ENCODE assay signal across 24 mouse cellular contexts in genomic region chr13:92644199-92644598, GRCm38 (mm10). TPM values are rescaled to one million over a fixed set of nuclear protein-coding genes. Genes with fewer than 3 reads are reported as not detected.
DNase-seq lines count a peak whose midpoint lies in the region; ATAC-seq and TF ChIP-seq lines count a peak whose summit lies in the region.
"Had no signal": no experiment of that assay in that cellular context is flagged by ENCODE, and none has a peak within 500 bp of the region (broad histone marks: within the 10 kb centered on the region; RNA-seq: fewer than 3 reads in every experiment).

No protein-coding gene starts in this region.

- no peak for TF ChIP-seq POLR2A in MEL (IDR thresholded peaks at IDR 0.05; ENCODE audit: control insufficient read depth in 1 of 2, insufficient read depth in 1 of 2, low read depth in 1 of 2, low read length in 2 of 2, poor library complexity in 1 of 2)

- ATAC-seq in liver, embryonic 14.5 days (ENCODE audit: insufficient read depth) = no peak
- no peak for ATAC-seq in liver, postnatal 0 days
- ATAC-seq in megakaryocyte-erythroid progenitor cell, adult 5-6 weeks (replicated peaks; ENCODE audit: low FRiP score, low TSS enrichment, poor library complexity, severe bottlenecking) = peak; percentile 44
- ATAC-seq: CD4-positive, CD25-positive, alpha-beta regulatory T cell, adult 4 months; forebrain, embryonic 13.5 days; forebrain, embryonic 16.5 days; Patski had no signal

- WGBS in liver, embryonic 14.5 days (ENCODE audit: insufficient replicate concordance) = 50% methylated on average over 3 of the region's 3 CpGs
- WGBS in liver, postnatal 0 days (ENCODE audit: insufficient replicate concordance) = 77% methylated on average over 3 of the region's 3 CpGs

- no peak overlapping the region for H3K9ac ChIP-seq in liver, embryonic 14.5 days (replicated peaks)
- H3K9ac ChIP-seq in liver, postnatal 0 days (replicated peaks) = no peak overlapping the region
- H3K9ac ChIP-seq in MEL (ENCODE audit: control insufficient read depth, low read depth, low read length, poor library complexity, severe bottlenecking) = no peak overlapping the region
- H3K9ac ChIP-seq: forebrain, embryonic 13.5 days; heart, embryonic 12.5 days; heart, embryonic 15.5 days; hindbrain, embryonic 14.5 days had no signal

- H3K79me2 ChIP-seq in MEL (ENCODE audit: control insufficient read depth, insufficient read depth, low read length, poor library complexity) = no peaks in the 10 kb centered on the region

- peak; percentile 26; the same call in 1 of the 2 replicates for TF ChIP-seq CTCF in layer of hippocampus, adult 2 months (conservative IDR thresholded peaks at IDR 0.05)
- TF ChIP-seq CTCF in liver, embryonic 14.5 days (IDR thresholded peaks at IDR 0.05; ENCODE audit: low read depth) = 0 out of 2 replicates have a peak, but pooled peaks have one; percentile 20
- TF ChIP-seq CTCF in liver, postnatal 0 days (IDR thresholded peaks at IDR 0.05; ENCODE audit: low read depth) = no peak
- TF ChIP-seq CTCF in MEL (IDR thresholded peaks at IDR 0.05 in 2 of 3, conservative IDR thresholded peaks at IDR 0.05 in 1 of 3; ENCODE audit: control insufficient read depth in 1 of 3, insufficient read depth in 1 of 3, low read depth in 2 of 3, low read length in 3 of 3, poor library complexity in 1 of 3, severe bottlenecking in 1 of 3) = no peak

- TF ChIP-seq EP300 in liver, embryonic 14.5 days (IDR thresholded peaks at IDR 0.05; ENCODE audit: low read depth) = 0 out of 2 replicates have a peak, but pooled peaks have one; percentile 11
- TF ChIP-seq EP300 in liver, postnatal 0 days (IDR thresholded peaks at IDR 0.05; ENCODE audit: low read depth) = no peak
- TF ChIP-seq EP300 in MEL (IDR thresholded peaks at IDR 0.05; ENCODE audit: low read depth in 1 of 2, low read length in 2 of 2) = no peak

- H3K27ac ChIP-seq in layer of hippocampus, adult 2 months = peak overlapping the region; percentile 32; the same call in 1 of the 2 replicates
- H3K27ac ChIP-seq in liver, embryonic 14.5 days = no peak overlapping the region
- no peak overlapping the region for H3K27ac ChIP-seq in liver, postnatal 0 days (ENCODE audit: low read depth)
- H3K27ac ChIP-seq in MEL (ENCODE audit: control insufficient read depth, low read depth, low read length) = no peak overlapping the region
- H3K27ac ChIP-seq: forebrain, embryonic 10.5 days; forebrain, embryonic 13.5 days; heart, embryonic 15.5 days; hindbrain, embryonic 14.5 days had no signal

- DNase-seq in layer of hippocampus, adult 2 months (ENCODE audit: low spot score in 2 of 2) = peak in 1 of 2 experiments; percentile 5
- DNase-seq in layer of hippocampus, postnatal 14 days (ENCODE audit: low spot score in 2 of 2) = no peak
- no peak for DNase-seq in liver, embryonic 14.5 days (ENCODE audit: low read depth in 3 of 3, low spot score in 3 of 3)
- no peak for DNase-seq in liver, postnatal 0 days
- no peak for DNase-seq in MEL (ENCODE audit: low read depth, low spot score)
- DNase-seq in thymus, postnatal 10 days (ENCODE audit: low spot score in 2 of 2) = no peak
- no peak for DNase-seq in gastrocnemius, postnatal 10 days
- DNase-seq: adrenal gland, postnatal 10 days; adrenal gland, postnatal 36 days; cerebellum, adult 18-20 months; cerebellum, adult 9-10 months; cerebellum, postnatal 14 days; gastrocnemius, postnatal 14 days; heart, postnatal 14 days; heart, postnatal 4 days had no signal

- H3K27me3 ChIP-seq in liver, embryonic 14.5 days (ENCODE audit: control insufficient read depth, insufficient read depth, low read length) = no peaks in the 10 kb centered on the region
- H3K27me3 ChIP-seq in liver, postnatal 0 days (ENCODE audit: insufficient read depth, low read length) = no peaks in the 10 kb centered on the region
- no peaks in the 10 kb centered on the region for H3K27me3 ChIP-seq in MEL (ENCODE audit: control insufficient read depth in 1 of 2, insufficient read depth in 2 of 2, low read length in 2 of 2)
- H3K27me3 ChIP-seq: forebrain, embryonic 13.5 days; heart, embryonic 12.5 days; heart, embryonic 15.5 days; Patski had no signal

- H3K4me3 ChIP-seq in layer of hippocampus, adult 2 months = no peak overlapping the region
- H3K4me3 ChIP-seq in liver, embryonic 14.5 days (ENCODE audit: insufficient read depth in 1 of 2, low read depth in 2 of 2, low read length in 2 of 2) = no peak overlapping the region
- H3K4me3 ChIP-seq in liver, postnatal 0 days (ENCODE audit: low read depth, low read length) = no peak overlapping the region
- H3K4me3 ChIP-seq in MEL (ENCODE audit: control insufficient read depth in 1 of 2, insufficient read depth in 1 of 2, low read depth in 2 of 2, low read length in 2 of 2) = no peak overlapping the region
- H3K4me3 ChIP-seq: forebrain, embryonic 10.5 days; forebrain, embryonic 13.5 days; heart, embryonic 12.5 days; heart, embryonic 15.5 days had no signal

- H3K4me2 ChIP-seq in liver, embryonic 14.5 days (ENCODE audit: low read depth) = no peak overlapping the region
- no peak overlapping the region for H3K4me2 ChIP-seq in liver, postnatal 0 days (ENCODE audit: low read depth, low read length)
- H3K4me2 ChIP-seq: forebrain, embryonic 13.5 days; heart, embryonic 12.5 days; heart, embryonic 15.5 days; hindbrain, embryonic 14.5 days had no signal

- peaks cover 0 to 10% of the 10 kb centered on the region in 2 experiments; a peak in 2 of 4 replicates for H3K4me1 ChIP-seq in liver, embryonic 14.5 days (replicated peaks; ENCODE audit: control insufficient read depth in 2 of 2, insufficient read depth in 2 of 2, low read length in 1 of 2)
- H3K4me1 ChIP-seq in liver, postnatal 0 days (ENCODE audit: insufficient read depth) = peaks cover 2% of the 10 kb centered on the region; the same call in 1 of the 2 replicates
- H3K4me1 ChIP-seq in MEL (ENCODE audit: control insufficient read depth in 1 of 2, insufficient read depth in 2 of 2, low read length in 2 of 2) = peaks cover 0 to 6% of the 10 kb centered on the region in 2 experiments; a peak in 2 of 4 replicates
- H3K4me1 ChIP-seq: forebrain, embryonic 13.5 days had no signal

- H3K36me3 ChIP-seq in liver, embryonic 14.5 days (replicated peaks; ENCODE audit: control insufficient read depth, insufficient read depth, low read depth) = no peaks in the 10 kb centered on the region
- no peaks in the 10 kb centered on the region for H3K36me3 ChIP-seq in liver, postnatal 0 days (replicated peaks; ENCODE audit: insufficient read depth, low read length)
- peaks cover 0 to 5% of the 10 kb centered on the region in 2 experiments; a peak in 2 of 4 replicates for H3K36me3 ChIP-seq in MEL (ENCODE audit: control insufficient read depth in 1 of 2, insufficient read depth in 2 of 2, low read length in 2 of 2)
- H3K36me3 ChIP-seq: forebrain, embryonic 10.5 days; heart, embryonic 12.5 days; heart, embryonic 15.5 days had no signal

- no peaks in the 10 kb centered on the region for H3K9me3 ChIP-seq in liver, embryonic 14.5 days (ENCODE audit: control insufficient read depth, low read length)
- H3K9me3 ChIP-seq in liver, postnatal 0 days (ENCODE audit: low read length) = no peaks in the 10 kb centered on the region
- H3K9me3 ChIP-seq in MEL (replicated peaks; ENCODE audit: insufficient read depth, low read length) = no peaks in the 10 kb centered on the region
- H3K9me3 ChIP-seq: forebrain, embryonic 10.5 days; forebrain, embryonic 13.5 days; heart, embryonic 12.5 days; heart, embryonic 15.5 days had no signal

- TF ChIP-seq RAD21 in MEL (IDR thresholded peaks at IDR 0.05; ENCODE audit: low read depth, low read length) = no peak

TF ChIP-seq in MEL, 35 proteins besides CTCF, POLR2A, EP300 and RAD21:
- TF ChIP-seq POLR2AphosphoS5 (IDR thresholded peaks at IDR 0.05; ENCODE audit: borderline replicate concordance, low read depth, low read length) (no peak), ZNF384 (IDR thresholded peaks at IDR 0.05; ENCODE audit: low read depth, low read length) (0 out of 2 replicates have a peak, but pooled peaks have one; percentile 31), SMC3 (IDR thresholded peaks at IDR 0.05; ENCODE audit: low read depth, low read length) (no peak), MEF2A (IDR thresholded peaks at IDR 0.05; ENCODE audit: extremely low read depth, insufficient replicate concordance, low read depth, low read length, poor library complexity, severe bottlenecking) (no peak), TBP (IDR thresholded peaks at IDR 0.05; ENCODE audit: low read depth, low read length) (no peak)

RNA-seq across cellular contexts. Expression of gene Serinc5, which starts 33.3 kb away (rescaled TPM):
- total RNA-seq in layer of hippocampus, adult 2 months (2021) = 10 to 100 TPM; 67.1 to 72.1 TPM
- 10 to 100 TPM; 70.0 to 72.2 TPM for total RNA-seq in layer of hippocampus, postnatal 14 days (2021)
- 15.2 and 17.9 TPM in 2 replicates for polyA plus RNA-seq in liver, embryonic 14.5 days (2012; rRNA removed)
- polyA plus RNA-seq in liver, embryonic 14.5 days (2014; fragmentation: Nextera tagmentation; extraction: Ambion mirVana) = 14.2 and 16.8 TPM in 2 replicates
- polyA plus RNA-seq in liver, postnatal 0 days (2015; fragmentation: Nextera tagmentation; extraction: Ambion mirVana) = 9.3 and 12.2 TPM in 2 replicates
- total RNA-seq in MEL (2012; rRNA removed) = 3.9 and 4.0 TPM in 2 replicates
- 1 to 10 TPM in 1 of 2 experiments, not detected in 1; 8.8 TPM for polyA plus RNA-seq in MEL (2012; ENCODE audit: insufficient read depth in 1 of 2, insufficient read length in 2 of 2, low read depth in 1 of 2, low replicate concordance in 2 of 2, missing spikeins in 1 of 2)
- total RNA-seq in megakaryocyte-erythroid progenitor cell, adult 5-6 weeks (2014; fragmentation: Nextera tagmentation) = 34.0 and 42.3 TPM in 2 replicates
- 23.5 and 23.7 TPM in 2 replicates for total RNA-seq in megakaryocyte-erythroid progenitor cell, adult 5-6 weeks (2017)
- 10 to 100 TPM; 21.2 to 26.8 TPM for total RNA-seq in gastrocnemius, postnatal 10 days (2021)

Comparison
In these comparisons a context has a peak if more than half of its experiments do, and no peak if none do; other contexts are left out.
1. CTCF ChIP-seq: peak in layer of hippocampus, adult 2 months (single experiment) and liver, embryonic 14.5 days (single experiment); none in liver, postnatal 0 days (single experiment) and MEL (0 of 3).